Mouse (Mus musculus): ENCODE data around the gene Zbp1. TPM values are rescaled to one million over a fixed set of nuclear protein-coding genes. Genes with fewer than 3 reads are reported as not detected.

The Zbp1 gene
- polyA plus RNA-seq, 1 experiment from 2014 or later = 0.22 TPM

GRCm38 (mm10) chr2:173181901-173182300, 36.8 kb downstream of the Zbp1 start:
- no peak overlapping the region for H3K4me3 ChIP-seq
- H3K9me3 ChIP-seq = no peaks in the 10 kb centered on the region
- no peak for ATAC-seq (ENCODE audit: low read depth)
- H3K4me2 ChIP-seq = no peak overlapping the region
- no peaks in the 10 kb centered on the region for H3K4me1 ChIP-seq (replicated peaks)
- no peak overlapping the region for H3K27ac ChIP-seq (replicated peaks)
- peaks cover 77% of the 10 kb centered on the region for H3K27me3 ChIP-seq
- H3K36me3 ChIP-seq = no peaks in the 10 kb centered on the region
- no peak overlapping the region for H3K9ac ChIP-seq
- WGBS = 87% methylated on average over 7 of the region's 7 CpGs

GRCm38 (mm10) chr2:173181486-173181885, 37.2 kb downstream of the Zbp1 start:
- Histone ChIP-seq H3K27me3 (peaks cover 76% of the 10 kb centered on the region), H3K9me3 (no peaks in the 10 kb centered on the region), H3K36me3 (no peaks in the 10 kb centered on the region), H3K4me3 (no peak overlapping the region), H3K4me1 (replicated peaks) (no peaks in the 10 kb centered on the region), H3K9ac (no peak overlapping the region), H3K27ac (replicated peaks) (no peak overlapping the region), H3K4me2 (no peak overlapping the region)
- no peak for ATAC-seq (ENCODE audit: low read depth)
- 57% methylated on average over 5 of the region's 5 CpGs for WGBS

GRCm38 (mm10) chr2:173180721-173181388, 37.9 kb downstream of the Zbp1 start:
- Histone ChIP-seq H3K4me2 (no peak overlapping the region), H3K27ac (replicated peaks) (no peak overlapping the region), H3K36me3 (no peaks in the 10 kb centered on the region), H3K4me3 (no peak overlapping the region), H3K27me3 (peaks cover 75% of the 10 kb centered on the region), H3K4me1 (replicated peaks) (no peaks in the 10 kb centered on the region), H3K9me3 (no peaks in the 10 kb centered on the region), H3K9ac (no peak overlapping the region)
- ATAC-seq (ENCODE audit: low read depth) = no peak
- 84% methylated on average over 11 of the region's 11 CpGs for WGBS

- no peak for ATAC-seq (ENCODE audit: low read depth)
- H3K9ac ChIP-seq = no peak overlapping the region
- 86% methylated on average over 4 of the region's 4 CpGs for WGBS
- H3K36me3 ChIP-seq = no peaks in the 10 kb centered on the region
- peaks cover 67% of the 10 kb centered on the region for H3K27me3 ChIP-seq
- H3K9me3 ChIP-seq = no peaks in the 10 kb centered on the region
- H3K4me1 ChIP-seq (replicated peaks) = no peaks in the 10 kb centered on the region
- no peak overlapping the region for H3K4me3 ChIP-seq
- no peak overlapping the region for H3K27ac ChIP-seq (replicated peaks)
- H3K4me2 ChIP-seq = no peak overlapping the region
Observed at GRCm38 (mm10) chr2:173180026-173180425, 38.7 kb downstream of the Zbp1 start.

GRCm38 (mm10) chr2:173179046-173179445, 39.7 kb downstream of the Zbp1 start:
- H3K4me3 ChIP-seq = no peak overlapping the region
- H3K9ac ChIP-seq = no peak overlapping the region
- peaks cover 63% of the 10 kb centered on the region for H3K27me3 ChIP-seq
- no peaks in the 10 kb centered on the region for H3K36me3 ChIP-seq
- H3K4me2 ChIP-seq = no peak overlapping the region
- no peak for ATAC-seq (ENCODE audit: low read depth)
- no peak overlapping the region for H3K27ac ChIP-seq (replicated peaks)
- peaks cover 9% of the 10 kb centered on the region for H3K4me1 ChIP-seq (replicated peaks)
- H3K9me3 ChIP-seq = no peaks in the 10 kb centered on the region
- 87% methylated on average over 7 of the region's 7 CpGs for WGBS

- no peak overlapping the region for H3K4me3 ChIP-seq
Observed at GRCm38 (mm10) chr2:173177951-173178350, 40.8 kb downstream of the Zbp1 start.

GRCm38 (mm10) chr2:173177481-173177880, 41.2 kb downstream of the Zbp1 start:
- WGBS = 87% methylated on average over 5 of the region's 5 CpGs
- H3K4me1 ChIP-seq (replicated peaks) = peaks cover 24% of the 10 kb centered on the region

More at GRCm38 (mm10) chr2:173177951-173178350, 40.8 kb downstream of the Zbp1 start:
- no peaks in the 10 kb centered on the region for H3K9me3 ChIP-seq
- H3K27ac ChIP-seq (replicated peaks) = no peak overlapping the region
- no peaks in the 10 kb centered on the region for H3K36me3 ChIP-seq
- H3K4me2 ChIP-seq = no peak overlapping the region
- WGBS = 89% methylated on average over 8 of the region's 8 CpGs
- H3K27me3 ChIP-seq = peaks cover 54% of the 10 kb centered on the region
- ATAC-seq (ENCODE audit: low read depth) = no peak
- H3K9ac ChIP-seq = no peak overlapping the region
- peaks cover 19% of the 10 kb centered on the region for H3K4me1 ChIP-seq (replicated peaks)

GRCm38 (mm10) chr2:173175703-173176102, 43.0 kb downstream of the Zbp1 start:
- no peak overlapping the region for H3K4me2 ChIP-seq
- H3K27me3 ChIP-seq = peaks cover 35% of the 10 kb centered on the region
- H3K9me3 ChIP-seq = no peaks in the 10 kb centered on the region
- H3K27ac ChIP-seq (replicated peaks) = no peak overlapping the region
- 94% methylated on average over 5 of the region's 5 CpGs for WGBS
- no peaks in the 10 kb centered on the region for H3K36me3 ChIP-seq
- no peak for ATAC-seq (ENCODE audit: low read depth)
- peaks cover 42% of the 10 kb centered on the region for H3K4me1 ChIP-seq (replicated peaks)
- H3K4me3 ChIP-seq = no peak overlapping the region
- no peak overlapping the region for H3K9ac ChIP-seq

More at GRCm38 (mm10) chr2:173177481-173177880, 41.2 kb downstream of the Zbp1 start:
- ATAC-seq (ENCODE audit: low read depth) = no peak
- no peak overlapping the region for H3K4me2 ChIP-seq
- no peaks in the 10 kb centered on the region for H3K36me3 ChIP-seq
- peaks cover 49% of the 10 kb centered on the region for H3K27me3 ChIP-seq
- no peak overlapping the region for H3K9ac ChIP-seq
- no peak overlapping the region for H3K27ac ChIP-seq (replicated peaks)
- H3K9me3 ChIP-seq = no peaks in the 10 kb centered on the region
- no peak overlapping the region for H3K4me3 ChIP-seq

GRCm38 (mm10) chr2:173174569-173174968, 44.2 kb downstream of the Zbp1 start:
- Histone ChIP-seq H3K4me2 (peak overlapping the region; percentile 56), H3K27ac (replicated peaks) (peak overlapping the region; percentile 90), H3K4me3 (no peak overlapping the region), H3K36me3 (no peaks in the 10 kb centered on the region), H3K9me3 (no peaks in the 10 kb centered on the region), H3K4me1 (replicated peaks) (peaks cover 47% of the 10 kb centered on the region), H3K27me3 (peaks cover 39% of the 10 kb centered on the region), H3K9ac (peak overlapping the region; percentile 59; the same call in 1 of the 2 replicates)
- 38% methylated on average over 1 of the region's 1 CpGs for WGBS
- ATAC-seq (ENCODE audit: low read depth) = no peak

GRCm38 (mm10) chr2:173173521-173174511, 44.9 kb downstream of the Zbp1 start:
- peak; percentile 72 for ATAC-seq (ENCODE audit: low read depth)
- Histone ChIP-seq H3K4me1 (replicated peaks) (peaks cover 54% of the 10 kb centered on the region), H3K4me2 (peak overlapping the region; percentile 56)

GRCm38 (mm10) chr2:173173008-173173407, 45.7 kb downstream of the Zbp1 start:
- H3K4me1 ChIP-seq (replicated peaks) = peaks cover 63% of the 10 kb centered on the region
- WGBS = 8% methylated on average over 2 of the region's 2 CpGs

More at GRCm38 (mm10) chr2:173173521-173174511, 44.9 kb downstream of the Zbp1 start:
- peak overlapping the region; percentile 90 for H3K27ac ChIP-seq (replicated peaks)
- H3K9me3 ChIP-seq = no peaks in the 10 kb centered on the region
- H3K27me3 ChIP-seq = peaks cover 37% of the 10 kb centered on the region
- no peaks in the 10 kb centered on the region for H3K36me3 ChIP-seq
- peak overlapping the region; percentile 23 for H3K4me3 ChIP-seq
- peak overlapping the region; percentile 59 for H3K9ac ChIP-seq
- 4% methylated on average over 22 of the region's 22 CpGs for WGBS

GRCm38 (mm10) chr2:173172386-173172785, 46.3 kb downstream of the Zbp1 start:
- Histone ChIP-seq H3K27ac (replicated peaks) (peak overlapping the region; percentile 90), H3K4me1 (replicated peaks) (peaks cover 66% of the 10 kb centered on the region), H3K9me3 (no peaks in the 10 kb centered on the region), H3K9ac (no peak overlapping the region), H3K4me3 (no peak overlapping the region), H3K4me2 (no peak overlapping the region), H3K36me3 (no peaks in the 10 kb centered on the region), H3K27me3 (peaks cover 29% of the 10 kb centered on the region)
- WGBS = 68% methylated on average over 1 of the region's 1 CpGs
- no peak for ATAC-seq (ENCODE audit: low read depth)

More at GRCm38 (mm10) chr2:173173008-173173407, 45.7 kb downstream of the Zbp1 start:
- Histone ChIP-seq H3K4me3 (no peak overlapping the region), H3K9me3 (no peaks in the 10 kb centered on the region), H3K27me3 (peaks cover 32% of the 10 kb centered on the region), H3K4me2 (peak overlapping the region; percentile 56), H3K9ac (no peak overlapping the region), H3K27ac (replicated peaks) (peak overlapping the region; percentile 90), H3K36me3 (no peaks in the 10 kb centered on the region)
- peak; percentile 24 for ATAC-seq (ENCODE audit: low read depth)
